In genomic region chr2:174594965-174595364, GRCm38 (mm10) we compare ENCODE assay signal across 20 mouse cellular contexts. TPM values are rescaled to one million over a fixed set of nuclear protein-coding genes. Genes with fewer than 3 reads are reported as not detected.
A peak's percentile ranks its signal among the peaks of the same experiment; 100 is the strongest.
DNase-seq lines count a peak whose midpoint lies in the region; ATAC-seq and TF ChIP-seq lines count a peak whose summit lies in the region.
"Had no signal": no experiment of that assay in that cellular context is flagged by ENCODE, and none has a peak within 500 bp of the region (broad histone marks: within the 10 kb centered on the region; RNA-seq: fewer than 3 reads in every experiment).

No protein-coding gene starts in this region.

- no peaks in the 10 kb centered on the region for H3K36me3 ChIP-seq in intestine, embryonic 14.5 days (ENCODE audit: control insufficient read depth, insufficient read depth, low read length)
- H3K36me3 ChIP-seq in intestine, embryonic 16.5 days (ENCODE audit: control insufficient read depth, insufficient read depth, low read length): no peaks in the 10 kb centered on the region
- H3K36me3 ChIP-seq in limb, embryonic 14.5 days (ENCODE audit: control insufficient read depth, insufficient read depth, low read length): no peaks in the 10 kb centered on the region
- H3K36me3 ChIP-seq: hindbrain, embryonic 15.5 days; midbrain, embryonic 12.5 days had no signal

- ATAC-seq in intestine, embryonic 14.5 days (replicated peaks; ENCODE audit: low FRiP score, low TSS enrichment, low read depth): no peak
- no peak for ATAC-seq in intestine, embryonic 16.5 days
- ATAC-seq in limb, embryonic 14.5 days (ENCODE audit: low FRiP score, low read depth): no peak
- ATAC-seq: forebrain, embryonic 14.5 days had no signal

- H3K4me3 ChIP-seq in intestine, embryonic 14.5 days (ENCODE audit: low read depth, low read length): no peak overlapping the region
- H3K4me3 ChIP-seq in intestine, embryonic 16.5 days (ENCODE audit: low read length): no peak overlapping the region
- H3K4me3 ChIP-seq in limb, embryonic 14.5 days (replicated peaks; ENCODE audit: low read length): no peak overlapping the region
- H3K4me3 ChIP-seq: hindbrain, embryonic 15.5 days; midbrain, embryonic 12.5 days had no signal

- intact Hi-C loops in gastrocnemius, postnatal 36 days (cut with DNase I): no loop called here

- no peaks in the 10 kb centered on the region for H3K9me3 ChIP-seq in intestine, embryonic 14.5 days (ENCODE audit: control insufficient read depth, low read length)
- no peaks in the 10 kb centered on the region for H3K9me3 ChIP-seq in intestine, embryonic 16.5 days (ENCODE audit: control insufficient read depth, low read length)
- H3K9me3 ChIP-seq in limb, embryonic 14.5 days (ENCODE audit: control insufficient read depth, low read length): no peaks in the 10 kb centered on the region
- H3K9me3 ChIP-seq: hindbrain, embryonic 15.5 days; midbrain, embryonic 12.5 days had no signal

- no peaks in the 10 kb centered on the region for H3K27me3 ChIP-seq in intestine, embryonic 14.5 days (replicated peaks; ENCODE audit: control insufficient read depth, insufficient read depth, low read length)
- H3K27me3 ChIP-seq in intestine, embryonic 16.5 days (replicated peaks; ENCODE audit: control insufficient read depth, insufficient read depth, low read length): no peaks in the 10 kb centered on the region
- no peaks in the 10 kb centered on the region for H3K27me3 ChIP-seq in limb, embryonic 14.5 days (ENCODE audit: control insufficient read depth, insufficient read depth, low read length)
- H3K27me3 ChIP-seq: hindbrain, embryonic 15.5 days; midbrain, embryonic 12.5 days had no signal

- H3K4me1 ChIP-seq in intestine, embryonic 14.5 days (replicated peaks; ENCODE audit: control insufficient read depth, insufficient read depth, low read length): no peaks in the 10 kb centered on the region
- H3K4me1 ChIP-seq in intestine, embryonic 16.5 days (ENCODE audit: control insufficient read depth, insufficient read depth, low read length): no peaks in the 10 kb centered on the region
- peaks cover 5% of the 10 kb centered on the region for H3K4me1 ChIP-seq in limb, embryonic 14.5 days (ENCODE audit: control insufficient read depth, insufficient read depth, low read length)
- H3K4me1 ChIP-seq: hindbrain, embryonic 15.5 days; midbrain, embryonic 12.5 days had no signal

- no peak for TF ChIP-seq POLR2A in limb, embryonic 14.5 days (IDR thresholded peaks at IDR 0.05; ENCODE audit: borderline replicate concordance, extremely low read depth, insufficient read depth, insufficient read length)

- 75% methylated on average over 9 of the region's 9 CpGs for WGBS in intestine, embryonic 14.5 days
- WGBS in intestine, embryonic 16.5 days: 76% methylated on average over 9 of the region's 9 CpGs
- WGBS in limb, embryonic 14.5 days: 73% methylated on average over 9 of the region's 9 CpGs

- H3K9ac ChIP-seq in intestine, embryonic 14.5 days (ENCODE audit: low read length): no peak overlapping the region
- no peak overlapping the region for H3K9ac ChIP-seq in intestine, embryonic 16.5 days (ENCODE audit: low read depth, low read length)
- no peak overlapping the region for H3K9ac ChIP-seq in limb, embryonic 14.5 days (ENCODE audit: low read depth, low read length, severe bottlenecking)
- H3K9ac ChIP-seq: hindbrain, embryonic 15.5 days; liver, embryonic 14.5 days; midbrain, embryonic 12.5 days had no signal

- peak; percentile 56 for DNase-seq in intestine, embryonic 14.5 days (ENCODE audit: low spot score)
- peak; percentile 25 for DNase-seq in ES-CJ7 (ENCODE audit: low read depth, low spot score)
- peak; percentile 44 for DNase-seq in embryo, embryonic 10.5 days (ENCODE audit: low spot score)
- peak; percentile 57 for DNase-seq in limb, embryonic 14.5 days (ENCODE audit: low spot score)
- DNase-seq in left cerebral cortex, adult 11 months (ENCODE audit: low spot score): no peak
- no peak for DNase-seq in cerebellum, postnatal 10 days
- no peak for DNase-seq in gastrocnemius, postnatal 36 days
- DNase-seq: cerebellum, postnatal 14 days; heart, adult 18-20 months; kidney, postnatal 25 days; left cerebral cortex, postnatal 4 days; lung, postnatal 10 days; right cerebral cortex, postnatal 14 days had no signal

- H3K27ac ChIP-seq in intestine, embryonic 14.5 days (ENCODE audit: low read depth): no peak overlapping the region
- no peak overlapping the region for H3K27ac ChIP-seq in intestine, embryonic 16.5 days (ENCODE audit: low read length)
- no peak overlapping the region for H3K27ac ChIP-seq in limb, embryonic 14.5 days (replicated peaks; ENCODE audit: low read depth, low read length)
- H3K27ac ChIP-seq: hindbrain, embryonic 15.5 days; liver, embryonic 14.5 days; midbrain, embryonic 12.5 days had no signal

- no peak overlapping the region for H3K4me2 ChIP-seq in intestine, embryonic 14.5 days (ENCODE audit: low read length)
- no peak overlapping the region for H3K4me2 ChIP-seq in intestine, embryonic 16.5 days (ENCODE audit: low read depth, low read length)
- no peak overlapping the region for H3K4me2 ChIP-seq in limb, embryonic 14.5 days (replicated peaks; ENCODE audit: low read depth, low read length, severe bottlenecking)
- H3K4me2 ChIP-seq: hindbrain, embryonic 15.5 days; midbrain, embryonic 12.5 days had no signal

RNA-seq across cellular contexts. Expression of gene Zfp831, which starts 48.4 kb away (rescaled TPM):
- not detected in 2 replicates for polyA plus RNA-seq in intestine, embryonic 14.5 days (2014; fragmentation: Nextera tagmentation; extraction: Ambion mirVana)
- 0.01 and 0.04 TPM in 2 replicates for polyA plus RNA-seq in intestine, embryonic 16.5 days (2015; fragmentation: Nextera tagmentation; extraction: Ambion mirVana)
- polyA plus RNA-seq in limb, embryonic 14.5 days (2012; rRNA removed): 0.04 and 0.08 TPM in 2 replicates
- polyA plus RNA-seq in limb, embryonic 14.5 days (2014; fragmentation: Nextera tagmentation; extraction: Ambion mirVana): 0.01 and 0.03 TPM in 2 replicates
- under 1 TPM in 1 of 2 experiments, not detected in 1; 0.05 TPM for total RNA-seq in gastrocnemius, postnatal 36 days (2021)
- total RNA-seq: ES-E14 had no signal
- polyA plus RNA-seq: C2C12; forebrain, embryonic 14.5 days had no signal

Comparison
In these comparisons a context has a peak if more than half of its experiments do, and no peak if none do; other contexts are left out.
1. DNase-seq: peak in intestine, embryonic 14.5 days (single experiment), ES-CJ7 (single experiment), embryo, embryonic 10.5 days (single experiment) and limb, embryonic 14.5 days (single experiment); none in left cerebral cortex, adult 11 months (single experiment), cerebellum, postnatal 10 days (0 of 2) and gastrocnemius, postnatal 36 days (0 of 2).